Mouse (Mus musculus): ENCODE measurements around the gene Fkbp11. TPM values are rescaled to one million over a fixed set of nuclear protein-coding genes. Genes with fewer than 3 reads are reported as not detected.

Fkbp11 gene
- polyA plus RNA-seq, 1 experiment from 2014 or later: 20.4 TPM

GRCm38 (mm10) chr15:98733976-98734566, 6.1 kb upstream of the Fkbp11 start:
- no peak for ATAC-seq (replicated peaks; ENCODE audit: insufficient number of reproducible peaks, low FRiP score, low TSS enrichment)
- H3K4me1 ChIP-seq (ENCODE audit: control insufficient read depth, insufficient read depth, low read length): peaks cover 10% of the 10 kb centered on the region
- no peak overlapping the region for H3K4me2 ChIP-seq
- H3K4me3 ChIP-seq (ENCODE audit: low read depth, low read length): no peak overlapping the region
- 0 out of 2 replicates have a peak, but pooled peaks cover 3% of the 10 kb centered on the region for H3K27me3 ChIP-seq (ENCODE audit: control insufficient read depth, insufficient read depth, low read length)
- no peak overlapping the region for H3K9ac ChIP-seq (ENCODE audit: low read depth, low read length)
- 0 out of 2 replicates have a peak overlapping the region, but pooled peaks have one; percentile 10 for H3K27ac ChIP-seq (ENCODE audit: low read depth, low read length)
- H3K36me3 ChIP-seq (ENCODE audit: control insufficient read depth, insufficient read depth, low read length): peaks cover 7% of the 10 kb centered on the region
- 74% methylated on average over 5 of the region's 5 CpGs for WGBS (ENCODE audit: insufficient replicate concordance)
- no peaks in the 10 kb centered on the region for H3K9me3 ChIP-seq (replicated peaks; ENCODE audit: control insufficient read depth, low read length)

- Histone ChIP-seq H3K9me3 (replicated peaks; ENCODE audit: control insufficient read depth, low read length) (no peaks in the 10 kb centered on the region), H3K9ac (ENCODE audit: low read depth, low read length) (no peak overlapping the region), H3K4me1 (ENCODE audit: control insufficient read depth, insufficient read depth, low read length) (peaks cover 10% of the 10 kb centered on the region), H3K27me3 (ENCODE audit: control insufficient read depth, insufficient read depth, low read length) (0 out of 2 replicates have a peak, but pooled peaks cover 3% of the 10 kb centered on the region), H3K4me2 (no peak overlapping the region), H3K4me3 (ENCODE audit: low read depth, low read length) (no peak overlapping the region), H3K27ac (ENCODE audit: low read depth, low read length) (no peak overlapping the region), H3K36me3 (ENCODE audit: control insufficient read depth, insufficient read depth, low read length) (peaks cover 3% of the 10 kb centered on the region)
- ATAC-seq (replicated peaks; ENCODE audit: insufficient number of reproducible peaks, low FRiP score, low TSS enrichment): no peak
- WGBS (ENCODE audit: insufficient replicate concordance): 42% methylated on average over 6 of the region's 6 CpGs
Observed at GRCm38 (mm10) chr15:98733370-98733769, 5.4 kb upstream of the Fkbp11 start.

- Histone ChIP-seq H3K4me1 (ENCODE audit: control insufficient read depth, insufficient read depth, low read length) (peaks cover 12% of the 10 kb centered on the region), H3K27me3 (ENCODE audit: control insufficient read depth, insufficient read depth, low read length) (0 out of 2 replicates have a peak, but pooled peaks cover 3% of the 10 kb centered on the region), H3K9me3 (replicated peaks; ENCODE audit: control insufficient read depth, low read length) (no peaks in the 10 kb centered on the region), H3K9ac (ENCODE audit: low read depth, low read length) (no peak overlapping the region), H3K27ac (ENCODE audit: low read depth, low read length) (no peak overlapping the region), H3K36me3 (ENCODE audit: control insufficient read depth, insufficient read depth, low read length) (peaks cover 3% of the 10 kb centered on the region), H3K4me2 (no peak overlapping the region), H3K4me3 (ENCODE audit: low read depth, low read length) (no peak overlapping the region)
- no peak for ATAC-seq (replicated peaks; ENCODE audit: insufficient number of reproducible peaks, low FRiP score, low TSS enrichment)
- 56% methylated on average over 8 of the region's 8 CpGs for WGBS (ENCODE audit: insufficient replicate concordance)
Observed at GRCm38 (mm10) chr15:98732006-98732531, 4.1 kb upstream of the Fkbp11 start.

- ATAC-seq (replicated peaks; ENCODE audit: insufficient number of reproducible peaks, low FRiP score, low TSS enrichment): no peak
- H3K4me3 ChIP-seq (ENCODE audit: low read depth, low read length): no peak overlapping the region
- H3K4me2 ChIP-seq: no peak overlapping the region
- no peak overlapping the region for H3K9ac ChIP-seq (ENCODE audit: low read depth, low read length)
- H3K9me3 ChIP-seq (replicated peaks; ENCODE audit: control insufficient read depth, low read length): no peaks in the 10 kb centered on the region
- H3K27me3 ChIP-seq (ENCODE audit: control insufficient read depth, insufficient read depth, low read length): peaks cover 9% of the 10 kb centered on the region; the same call in 1 of the 2 replicates
- no peak overlapping the region for H3K27ac ChIP-seq (ENCODE audit: low read depth, low read length)
- 74% methylated on average over 6 of the region's 6 CpGs for WGBS (ENCODE audit: insufficient replicate concordance)
- H3K36me3 ChIP-seq (ENCODE audit: control insufficient read depth, insufficient read depth, low read length): peaks cover under 1% of the 10 kb centered on the region
- peaks cover 16% of the 10 kb centered on the region for H3K4me1 ChIP-seq (ENCODE audit: control insufficient read depth, insufficient read depth, low read length)
Observed at GRCm38 (mm10) chr15:98730790-98731189, 2.8 kb upstream of the Fkbp11 start.

GRCm38 (mm10) chr15:98729791-98730545, 2.0 kb upstream of the Fkbp11 start:
- H3K9me3 ChIP-seq (replicated peaks; ENCODE audit: control insufficient read depth, low read length): no peaks in the 10 kb centered on the region
- ATAC-seq (replicated peaks; ENCODE audit: insufficient number of reproducible peaks, low FRiP score, low TSS enrichment): no peak
- H3K9ac ChIP-seq (ENCODE audit: low read depth, low read length): no peak overlapping the region
- 68% methylated on average over 7 of the region's 7 CpGs for WGBS (ENCODE audit: insufficient replicate concordance)
- H3K27me3 ChIP-seq (ENCODE audit: control insufficient read depth, insufficient read depth, low read length): peaks cover 9% of the 10 kb centered on the region; the same call in 1 of the 2 replicates
- no peak overlapping the region for H3K27ac ChIP-seq (ENCODE audit: low read depth, low read length)
- H3K36me3 ChIP-seq (ENCODE audit: control insufficient read depth, insufficient read depth, low read length): no peaks in the 10 kb centered on the region
- H3K4me3 ChIP-seq (ENCODE audit: low read depth, low read length): no peak overlapping the region
- H3K4me2 ChIP-seq: no peak overlapping the region
- peaks cover 16% of the 10 kb centered on the region for H3K4me1 ChIP-seq (ENCODE audit: control insufficient read depth, insufficient read depth, low read length)

GRCm38 (mm10) chr15:98728366-98728765, 368 bp upstream of the Fkbp11 start:
- Histone ChIP-seq H3K36me3 (ENCODE audit: control insufficient read depth, insufficient read depth, low read length) (no peaks in the 10 kb centered on the region), H3K4me3 (ENCODE audit: low read depth, low read length) (peak overlapping the region; percentile 57), H3K9ac (ENCODE audit: low read depth, low read length) (no peak overlapping the region), H3K27me3 (ENCODE audit: control insufficient read depth, insufficient read depth, low read length) (peaks cover 9% of the 10 kb centered on the region; the same call in 1 of the 2 replicates), H3K4me1 (ENCODE audit: control insufficient read depth, insufficient read depth, low read length) (peaks cover 8% of the 10 kb centered on the region), H3K27ac (ENCODE audit: low read depth, low read length) (no peak overlapping the region), H3K9me3 (replicated peaks; ENCODE audit: control insufficient read depth, low read length) (no peaks in the 10 kb centered on the region), H3K4me2 (peak overlapping the region; percentile 100)
- WGBS (ENCODE audit: insufficient replicate concordance): 30% methylated on average over 9 of the region's 9 CpGs
- ATAC-seq (replicated peaks; ENCODE audit: insufficient number of reproducible peaks, low FRiP score, low TSS enrichment): no peak

- ATAC-seq (replicated peaks; ENCODE audit: insufficient number of reproducible peaks, low FRiP score, low TSS enrichment): no peak
- Histone ChIP-seq H3K27ac (ENCODE audit: low read depth, low read length) (no peak overlapping the region), H3K4me1 (ENCODE audit: control insufficient read depth, insufficient read depth, low read length) (peaks cover 7% of the 10 kb centered on the region)
Observed at GRCm38 (mm10) chr15:98726746-98727145, 1.3 kb downstream of the Fkbp11 start.

GRCm38 (mm10) chr15:98726079-98726478, 1.9 kb downstream of the Fkbp11 start:
- peaks cover 7% of the 10 kb centered on the region for H3K4me1 ChIP-seq (ENCODE audit: control insufficient read depth, insufficient read depth, low read length)
- no peaks in the 10 kb centered on the region for H3K36me3 ChIP-seq (ENCODE audit: control insufficient read depth, insufficient read depth, low read length)
- no peak overlapping the region for H3K4me3 ChIP-seq (ENCODE audit: low read depth, low read length)
- H3K9me3 ChIP-seq (replicated peaks; ENCODE audit: control insufficient read depth, low read length): no peaks in the 10 kb centered on the region
- no peak overlapping the region for H3K9ac ChIP-seq (ENCODE audit: low read depth, low read length)
- ATAC-seq (replicated peaks; ENCODE audit: insufficient number of reproducible peaks, low FRiP score, low TSS enrichment): no peak
- 71% methylated on average over 4 of the region's 4 CpGs for WGBS (ENCODE audit: insufficient replicate concordance)
- H3K27me3 ChIP-seq (ENCODE audit: control insufficient read depth, insufficient read depth, low read length): peaks cover 13% of the 10 kb centered on the region
- H3K4me2 ChIP-seq: no peak overlapping the region
- H3K27ac ChIP-seq (ENCODE audit: low read depth, low read length): no peak overlapping the region

More at GRCm38 (mm10) chr15:98726746-98727145, 1.3 kb downstream of the Fkbp11 start:
- WGBS (ENCODE audit: insufficient replicate concordance): 45% methylated on average over 7 of the region's 7 CpGs
- Histone ChIP-seq H3K4me2 (peak overlapping the region; percentile 100), H3K9me3 (replicated peaks; ENCODE audit: control insufficient read depth, low read length) (no peaks in the 10 kb centered on the region), H3K9ac (ENCODE audit: low read depth, low read length) (no peak overlapping the region; the same call in 1 of the 2 replicates), H3K27me3 (ENCODE audit: control insufficient read depth, insufficient read depth, low read length) (peaks cover 9% of the 10 kb centered on the region), H3K4me3 (ENCODE audit: low read depth, low read length) (peak overlapping the region; percentile 57), H3K36me3 (ENCODE audit: control insufficient read depth, insufficient read depth, low read length) (no peaks in the 10 kb centered on the region)
